Mouse (Mus musculus) limb, embryonic 15.5 days (tissue): ENCODE measurements around the gene Duox1. TPM values are rescaled to one million over a fixed set of nuclear protein-coding genes. Genes with fewer than 3 reads are reported as not detected.
"Not testable (repeated sequence)": the region's sequence is repeated elsewhere in the genome, so short reads cannot be mapped to it uniquely, and the experiment has no call there.

ENCODE experiments used
- ATAC-seq: fragments of 200-750 bp; cut with Nextera tagmentation; 2 replicates; pipeline ENCODE4 v1.8.0; 2017; ENCODE audit warnings: low read depth, moderate TSS enrichment; ENCODE audit not compliant: insufficient number of reproducible peaks, low FRiP score, low TSS enrichment
- H3K27ac ChIP-seq: fragments of 300-500 bp; sonication (generic); 2 replicates; pipeline ENCODE4 v1.5.1; 2015; ENCODE audit warnings: moderate library complexity, mild to moderate bottlenecking, inconsistent platforms
- H3K27me3 ChIP-seq: fragments of 300-500 bp; sonication (generic); 2 replicates; pipeline ENCODE4 v1.6.1; 2015; ENCODE audit warnings: inconsistent platforms
- H3K36me3 ChIP-seq: fragments of 300-500 bp; sonication (generic); 2 replicates; pipeline ENCODE4 v1.6.1; 2015; ENCODE audit warnings: inconsistent platforms
- H3K4me1 ChIP-seq: fragments of 300-500 bp; sonication (generic); 2 replicates; pipeline ENCODE4 v1.6.1; 2015; ENCODE audit warnings: inconsistent platforms
- H3K4me2 ChIP-seq: fragments of 300-500 bp; sonication (generic); 2 replicates; pipeline ENCODE4 v1.6.1; 2015; ENCODE audit warnings: mild to moderate bottlenecking, inconsistent platforms
- H3K4me3 ChIP-seq: fragments of 300-500 bp; sonication (generic); 2 replicates; pipeline ENCODE4 v1.5.1; 2015; ENCODE audit warnings: mild to moderate bottlenecking, inconsistent platforms
- H3K9ac ChIP-seq: fragments of 300-500 bp; sonication (generic); 2 replicates; pipeline ENCODE4 v1.6.1; 2015; ENCODE audit warnings: inconsistent platforms
- H3K9me3 ChIP-seq: fragments of 300-500 bp; sonication (generic); 2 replicates; pipeline ENCODE4 v1.6.1; 2016; ENCODE audit warnings: inconsistent platforms
- WGBS: fragments of 180-500 bp; shearing (Covaris S2); methylation state at CpG from one replicate; pipeline ENCODE4 v1.1.7; 2015; 5-methylcytosine and 5-hydroxymethylcytosine counted together
- polyA plus RNA-seq: library from polyadenylated mRNA; unstranded; fragments of >200 nt; fragmentation: Nextera tagmentation; extraction: Ambion mirVana; gene quantifications from 2 replicates; pipeline ENCODE4 v1.2.1, GENCODE M21; 2015

Duox1 gene
- polyA plus RNA-seq, 1 experiment from 2014 or later = 2.7 TPM

DNA sequence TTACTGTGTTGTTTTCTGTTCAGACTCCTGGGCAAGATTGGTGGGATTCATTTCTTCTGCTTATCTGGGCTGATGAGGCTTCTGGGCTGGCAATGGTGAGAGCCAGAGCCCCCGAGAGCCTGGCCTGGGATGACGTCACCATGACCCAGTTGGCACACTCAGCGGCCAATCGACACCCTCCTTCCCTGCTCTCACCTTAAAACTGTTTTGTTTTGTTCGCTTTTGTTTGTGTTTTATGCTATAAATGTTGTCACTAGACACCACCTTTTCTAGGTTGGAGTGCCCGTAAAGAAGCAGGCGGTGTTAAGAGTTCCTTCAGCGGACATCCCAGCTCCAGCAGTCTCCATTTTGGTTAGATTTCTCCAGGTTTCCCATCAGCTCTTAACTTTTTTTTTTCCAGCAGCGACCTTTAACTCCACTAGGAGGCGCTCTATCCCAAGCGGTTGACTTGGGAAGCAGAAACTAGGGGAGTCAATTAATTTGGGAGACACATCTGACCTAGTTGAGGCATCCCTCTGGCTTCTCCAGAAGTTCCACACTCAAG, 65.4 kb downstream of the Duox1 start:
- Histone ChIP-seq H3K9ac (no peak overlapping the region), H3K27ac (no peak overlapping the region), H3K36me3 (no peaks in the 10 kb centered on the region), H3K4me2 (peak overlapping the region; percentile 40), H3K4me1 (peaks cover 8% of the 10 kb centered on the region; the same call in 1 of the 2 replicates), H3K27me3 (peaks cover 6% of the 10 kb centered on the region; the same call in 1 of the 2 replicates), H3K4me3 (peak overlapping the region; percentile 27), H3K9me3 (no peaks in the 10 kb centered on the region)
- 16% methylated on average over 11 of the region's 11 CpGs for WGBS
- no peak for ATAC-seq

DNA sequence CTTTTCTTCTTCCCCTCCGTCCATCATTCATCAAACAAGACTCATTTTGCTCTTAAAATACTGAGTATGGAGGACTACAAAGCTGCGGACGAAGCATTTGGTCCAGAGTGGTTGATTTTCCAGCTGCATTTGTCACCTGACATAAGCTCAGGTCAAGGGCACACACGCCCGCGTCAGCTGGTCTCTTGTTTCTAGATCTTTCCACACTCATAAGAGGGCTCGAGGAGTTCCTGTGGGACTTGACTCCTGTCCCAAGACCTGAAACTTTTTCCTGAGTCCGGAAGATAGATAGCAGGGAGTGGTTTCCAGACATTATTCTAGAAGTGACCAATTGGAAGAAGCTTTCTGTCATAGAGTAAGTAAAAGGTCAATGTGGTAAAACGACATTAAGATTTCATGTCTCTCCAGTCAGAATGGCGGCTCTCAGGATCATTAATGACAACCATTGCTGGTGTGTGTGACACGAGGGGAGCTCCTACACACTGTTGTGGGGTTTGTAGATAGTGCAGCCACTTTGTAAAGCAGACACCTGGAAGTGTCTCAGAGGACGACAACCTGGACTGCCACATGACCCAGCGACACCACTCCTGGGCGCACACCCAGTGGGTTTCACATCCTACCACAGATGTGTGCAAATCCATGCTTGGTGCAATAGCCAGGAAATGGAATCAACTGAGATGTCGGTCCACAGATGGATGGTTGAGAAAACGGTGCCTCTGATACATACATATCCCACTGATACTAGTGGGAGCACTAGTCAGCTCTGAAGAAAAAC, 66.0 kb downstream of the Duox1 start:
- Histone ChIP-seq H3K36me3 (no peaks in the 10 kb centered on the region), H3K4me3 (no peak overlapping the region), H3K27me3 (peaks cover 6% of the 10 kb centered on the region; the same call in 1 of the 2 replicates), H3K9me3 (no peaks in the 10 kb centered on the region), H3K9ac (no peak overlapping the region), H3K4me1 (0 out of 2 replicates have a peak, but pooled peaks cover 5% of the 10 kb centered on the region), H3K4me2 (no peak overlapping the region), H3K27ac (no peak overlapping the region)
- ATAC-seq = no peak
- WGBS = 73% methylated on average over 16 of the region's 16 CpGs

DNA sequence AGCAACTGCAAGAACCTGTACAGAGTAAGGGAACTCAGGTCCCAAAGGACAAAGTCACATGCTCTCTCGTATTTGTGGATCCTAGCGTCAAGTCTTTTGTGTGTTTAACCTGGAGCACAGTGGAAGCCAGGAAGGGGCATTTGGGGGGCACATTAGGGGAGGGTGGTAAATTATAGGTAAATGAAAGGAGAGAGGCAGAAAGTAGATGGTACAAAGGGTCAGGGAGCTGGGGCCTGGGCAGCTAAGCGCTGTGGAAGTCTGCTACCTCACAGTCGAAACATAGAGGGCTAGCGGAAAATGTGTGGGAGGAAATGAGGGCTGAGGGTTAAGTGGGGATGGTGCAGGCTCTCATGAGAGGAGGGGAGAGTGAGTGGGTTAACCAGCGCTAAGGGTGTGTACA, 66.6 kb downstream of the Duox1 start:
- no peaks in the 10 kb centered on the region for H3K36me3 ChIP-seq
- H3K27ac ChIP-seq = no peak overlapping the region
- H3K9ac ChIP-seq = no peak overlapping the region
- H3K4me1 ChIP-seq = 0 out of 2 replicates have a peak, but pooled peaks cover 5% of the 10 kb centered on the region
- ATAC-seq = no peak
- H3K4me3 ChIP-seq = no peak overlapping the region
- 78% methylated on average over 6 of the region's 6 CpGs for WGBS
- no peaks in the 10 kb centered on the region for H3K9me3 ChIP-seq
- H3K4me2 ChIP-seq = no peak overlapping the region
- H3K27me3 ChIP-seq = peaks cover 6% of the 10 kb centered on the region; the same call in 1 of the 2 replicates

- no peak overlapping the region for H3K4me2 ChIP-seq
- WGBS = 30% methylated on average over 3 of the region's 3 CpGs
- H3K27me3 ChIP-seq = 0 out of 2 replicates have a peak, but pooled peaks cover 3% of the 10 kb centered on the region
- H3K36me3 ChIP-seq = no peaks in the 10 kb centered on the region
- H3K4me1 ChIP-seq = 0 out of 2 replicates have a peak, but pooled peaks cover 2% of the 10 kb centered on the region
- no peak overlapping the region for H3K27ac ChIP-seq
- ATAC-seq = no peak
- H3K9me3 ChIP-seq = no peaks in the 10 kb centered on the region
- no peak overlapping the region for H3K9ac ChIP-seq
- H3K4me3 ChIP-seq = no peak overlapping the region
Observed at GRCm38 (mm10) chr2:122385095-122385494, 69.6 kb downstream of the Duox1 start.

DNA sequence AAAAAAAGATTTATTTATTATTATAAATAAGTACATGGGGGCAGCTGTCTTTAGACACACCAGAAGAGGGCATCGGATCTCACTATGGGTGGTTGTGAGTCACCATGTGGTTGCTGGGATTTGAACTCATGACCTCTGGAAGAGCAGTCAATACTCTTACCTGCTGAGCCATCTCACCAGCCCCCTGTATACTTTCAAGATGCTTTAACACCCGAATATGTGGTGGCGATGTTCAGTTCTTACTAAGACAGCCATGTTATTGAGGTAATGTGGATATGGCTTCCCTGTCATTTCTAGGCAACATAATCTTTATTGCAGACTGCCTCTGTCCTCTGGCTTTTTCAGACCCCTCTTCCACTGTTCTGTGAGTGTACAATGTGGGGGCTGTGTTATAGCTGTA, 71.7 kb downstream of the Duox1 start:
- not testable (repeated sequence) for H3K9ac ChIP-seq, H3K9me3 ChIP-seq, H3K4me3 ChIP-seq, H3K27me3 ChIP-seq, H3K36me3 ChIP-seq, ATAC-seq, H3K4me2 ChIP-seq, H3K4me1 ChIP-seq, H3K27ac ChIP-seq
- 94% methylated on average over 3 of the region's 3 CpGs for WGBS

DNA sequence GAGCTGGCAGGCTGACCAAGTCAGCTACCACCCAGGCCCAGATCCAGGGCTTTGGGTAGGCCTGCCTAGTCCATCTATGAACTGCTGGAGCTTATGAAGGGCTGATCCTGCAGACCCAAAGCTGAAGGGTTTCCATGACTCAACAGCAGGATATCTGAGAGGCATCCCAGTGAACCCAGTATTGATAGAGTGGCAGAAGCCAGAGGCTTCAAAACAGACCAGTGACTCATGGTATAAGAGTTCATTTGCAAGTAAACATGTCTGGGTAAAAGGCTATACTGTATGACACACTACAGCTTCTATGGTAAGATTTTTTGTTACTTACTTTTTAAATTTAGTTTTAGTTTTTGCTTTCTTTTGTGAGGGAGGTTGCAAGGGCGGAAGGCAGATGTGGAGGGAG, 80.7 kb downstream of the Duox1 start:
- Histone ChIP-seq H3K4me2 (no peak overlapping the region), H3K4me3 (no peak overlapping the region), H3K9me3 (no peaks in the 10 kb centered on the region), H3K4me1 (no peaks in the 10 kb centered on the region), H3K27me3 (no peaks in the 10 kb centered on the region), H3K27ac (no peak overlapping the region), H3K9ac (no peak overlapping the region), H3K36me3 (no peaks in the 10 kb centered on the region)
- no peak for ATAC-seq
- 88% methylated on average over 1 of the region's 1 CpGs for WGBS

Other genes with a start within 250 kb of the Duox1 start
- gene Spg11, start 197.3 kb upstream of the Duox1 start, polyA plus RNA-seq = 7.3 and 7.5 TPM in 2 replicates
- gene B2m, start 168.0 kb upstream of the Duox1 start, polyA plus RNA-seq = 344 and 349 TPM in 2 replicates
- 0.10 TPM in 1 of 2 replicates, not detected in the other for gene Trim69, start 155.0 kb upstream of the Duox1 start, polyA plus RNA-seq
- not detected in 2 replicates for gene Patl2, start 129.5 kb upstream of the Duox1 start, polyA plus RNA-seq
- gene Terb2, start 129.4 kb upstream of the Duox1 start, polyA plus RNA-seq = not detected in 2 replicates
- 28.2 and 29.0 TPM in 2 replicates for gene Sord, start 80.9 kb upstream of the Duox1 start, polyA plus RNA-seq
- gene Duox2, start 17.2 kb upstream of the Duox1 start, polyA plus RNA-seq = 0.05 and 0.13 TPM in 2 replicates
- 0.12 and 0.28 TPM in 2 replicates for gene Duoxa2, start 16.8 kb upstream of the Duox1 start, polyA plus RNA-seq
- 12.4 and 14.5 TPM in 2 replicates for gene Duoxa1, start 1.9 kb upstream of the Duox1 start, polyA plus RNA-seq
- gene Shf, start 53.5 kb downstream of the Duox1 start, polyA plus RNA-seq = 3.5 and 4.3 TPM in 2 replicates
- gene Slc28a2, start 110.8 kb downstream of the Duox1 start, polyA plus RNA-seq = 0.73 and 1.5 TPM in 2 replicates
- gene Gm14085, start 169.3 kb downstream of the Duox1 start, polyA plus RNA-seq = not detected in 2 replicates